11 mouse cellular contexts compared by ENCODE assay signal in the genomic region with DNA sequence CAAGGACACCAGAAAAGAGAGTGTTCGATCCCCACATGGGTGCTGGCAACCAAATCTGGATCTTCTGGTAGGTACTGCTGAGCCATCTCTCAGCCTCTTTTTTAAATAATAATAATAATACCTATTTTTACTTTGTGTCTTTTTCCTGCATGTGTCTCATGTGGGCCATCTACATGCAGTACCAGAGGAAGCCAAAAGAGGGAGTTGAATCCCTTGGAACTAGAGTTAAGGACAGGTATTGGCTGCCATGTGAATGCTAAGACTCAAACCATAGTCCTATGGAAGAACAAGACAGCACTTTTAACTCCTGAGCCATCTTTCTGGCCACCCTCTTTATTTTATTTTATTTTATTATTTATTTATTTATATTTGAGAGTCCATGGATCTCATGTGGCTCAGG. TPM values are rescaled to one million over a fixed set of nuclear protein-coding genes. Genes with fewer than 3 reads are reported as not detected.
DNase-seq lines count a peak whose midpoint lies in the region; ATAC-seq lines count a peak whose summit lies in the region.
"Had no signal": no experiment of that assay in that cellular context is flagged by ENCODE, and none has a peak within 500 bp of the region (broad histone marks: within the 10 kb centered on the region; RNA-seq: fewer than 3 reads in every experiment).

No protein-coding gene starts in this region.

- ATAC-seq in hindbrain, embryonic 15.5 days (ENCODE audit: low FRiP score, low read depth) = no peak
- no peak for ATAC-seq in hindbrain, embryonic 14.5 days (ENCODE audit: low FRiP score)
- ATAC-seq in embryonic facial prominence, embryonic 14.5 days (ENCODE audit: low read depth) = no peak
- ATAC-seq in activated CD4-positive, CD25-positive, alpha-beta regulatory T cell, adult 4 months = no peak

- H3K27me3 ChIP-seq in hindbrain, embryonic 15.5 days = no peaks in the 10 kb centered on the region
- no peaks in the 10 kb centered on the region for H3K27me3 ChIP-seq in hindbrain, embryonic 14.5 days (ENCODE audit: control insufficient read depth, insufficient read depth, low read length)
- H3K27me3 ChIP-seq in embryonic facial prominence, embryonic 14.5 days (replicated peaks; ENCODE audit: control insufficient read depth, insufficient read depth, low read length) = no peaks in the 10 kb centered on the region

- DNase-seq in hindbrain, embryonic 14.5 days (ENCODE audit: low spot score) = no peak
- peak; percentile 56 for DNase-seq in thymus, postnatal 0 days (ENCODE audit: low spot score)
- no peak for DNase-seq in thymus, adult 18-20 months
- peak; percentile 5 for DNase-seq in embryonic facial prominence, embryonic 14.5 days (ENCODE audit: low spot score)
- DNase-seq in heart, adult 9 months (ENCODE audit: low spot score in 2 of 2) = no peak
- DNase-seq in adrenal gland, adult 18-20 months (ENCODE audit: low spot score in 2 of 2) = no peak
- DNase-seq: gastrocnemius, postnatal 10 days had no signal

- no peak overlapping the region for H3K4me3 ChIP-seq in hindbrain, embryonic 15.5 days
- H3K4me3 ChIP-seq in hindbrain, embryonic 14.5 days (replicated peaks; ENCODE audit: low read length) = no peak overlapping the region
- no peak overlapping the region for H3K4me3 ChIP-seq in embryonic facial prominence, embryonic 14.5 days (ENCODE audit: low read depth, low read length)

- H3K9ac ChIP-seq in hindbrain, embryonic 15.5 days = no peak overlapping the region
- H3K9ac ChIP-seq in hindbrain, embryonic 14.5 days = no peak overlapping the region
- no peak overlapping the region for H3K9ac ChIP-seq in embryonic facial prominence, embryonic 14.5 days (ENCODE audit: low read depth, low read length)

- H3K27ac ChIP-seq in hindbrain, embryonic 15.5 days (replicated peaks) = no peak overlapping the region
- H3K27ac ChIP-seq in hindbrain, embryonic 14.5 days = no peak overlapping the region
- H3K27ac ChIP-seq in embryonic facial prominence, embryonic 14.5 days (replicated peaks; ENCODE audit: low read depth, low read length) = no peak overlapping the region

- peak overlapping the region; percentile 35; the same call in 1 of the 2 replicates for H3K4me2 ChIP-seq in hindbrain, embryonic 15.5 days
- no peak overlapping the region for H3K4me2 ChIP-seq in hindbrain, embryonic 14.5 days (replicated peaks)
- H3K4me2 ChIP-seq in embryonic facial prominence, embryonic 14.5 days (ENCODE audit: low read depth, low read length) = no peak overlapping the region

- H3K9me3 ChIP-seq in hindbrain, embryonic 15.5 days = no peaks in the 10 kb centered on the region
- no peaks in the 10 kb centered on the region for H3K9me3 ChIP-seq in hindbrain, embryonic 14.5 days (ENCODE audit: control insufficient read depth, low read length)
- no peaks in the 10 kb centered on the region for H3K9me3 ChIP-seq in embryonic facial prominence, embryonic 14.5 days (ENCODE audit: control insufficient read depth, low read length)

- peaks cover 32% of the 10 kb centered on the region for H3K36me3 ChIP-seq in hindbrain, embryonic 15.5 days
- H3K36me3 ChIP-seq in hindbrain, embryonic 14.5 days (replicated peaks; ENCODE audit: control insufficient read depth, insufficient read depth) = peaks cover 36% of the 10 kb centered on the region
- peaks cover 33% of the 10 kb centered on the region for H3K36me3 ChIP-seq in embryonic facial prominence, embryonic 14.5 days (ENCODE audit: control insufficient read depth, insufficient read depth, low read length)

- 93% methylated on average over 1 of the region's 1 CpGs for WGBS in hindbrain, embryonic 15.5 days
- WGBS in hindbrain, embryonic 14.5 days = 97% methylated on average over 1 of the region's 1 CpGs
- 95% methylated on average over 1 of the region's 1 CpGs for WGBS in embryonic facial prominence, embryonic 14.5 days

- peaks cover 28% of the 10 kb centered on the region for H3K4me1 ChIP-seq in hindbrain, embryonic 15.5 days (replicated peaks)
- H3K4me1 ChIP-seq in hindbrain, embryonic 14.5 days (replicated peaks; ENCODE audit: control insufficient read depth, insufficient read depth, low read length) = peaks cover 23% of the 10 kb centered on the region
- H3K4me1 ChIP-seq in embryonic facial prominence, embryonic 14.5 days (ENCODE audit: control insufficient read depth, insufficient read depth, low read length) = peaks cover 4% of the 10 kb centered on the region; the same call in 1 of the 2 replicates

RNA-seq across cellular contexts. Expression of gene Idi1, which starts 3.3 kb away (rescaled TPM):
- polyA plus RNA-seq in hindbrain, embryonic 15.5 days (2015; fragmentation: Nextera tagmentation; extraction: Ambion mirVana) = 104 and 106 TPM in 2 replicates
- polyA plus RNA-seq in hindbrain, embryonic 14.5 days (2014; fragmentation: Nextera tagmentation; extraction: Ambion mirVana) = 95.4 and 122 TPM in 2 replicates
- polyA plus RNA-seq in thymus, postnatal 0 days (2015; fragmentation: Nextera tagmentation; extraction: Ambion mirVana) = 68.6 and 84.7 TPM in 2 replicates
- polyA plus RNA-seq in embryonic facial prominence, embryonic 14.5 days (2014; fragmentation: Nextera tagmentation; extraction: Ambion mirVana) = 53.8 and 59.8 TPM in 2 replicates
- 10 to 100 TPM; 37.8 to 53.1 TPM for polyA plus RNA-seq in activated CD4-positive, CD25-positive, alpha-beta regulatory T cell, adult 4 months (2017; shearing (Covaris generic))
- 100 to 1,000 TPM in 1 of 2 experiments, 10 to 100 TPM in 1; 78.7 to 103 TPM for total RNA-seq in adrenal gland, adult 18-20 months (2021)

RNA-seq across cellular contexts. Expression of gene Wdr37, which starts 16.9 kb away (rescaled TPM):
- 52.1 and 54.1 TPM in 2 replicates for polyA plus RNA-seq in hindbrain, embryonic 15.5 days (2015; fragmentation: Nextera tagmentation; extraction: Ambion mirVana)
- polyA plus RNA-seq in hindbrain, embryonic 14.5 days (2014; fragmentation: Nextera tagmentation; extraction: Ambion mirVana) = 66.8 and 69.7 TPM in 2 replicates
- polyA plus RNA-seq in thymus, postnatal 0 days (2015; fragmentation: Nextera tagmentation; extraction: Ambion mirVana) = 26.4 and 28.3 TPM in 2 replicates
- 21.9 and 23.5 TPM in 2 replicates for polyA plus RNA-seq in embryonic facial prominence, embryonic 14.5 days (2014; fragmentation: Nextera tagmentation; extraction: Ambion mirVana)
- 10 to 100 TPM; 41.7 to 47.6 TPM for polyA plus RNA-seq in activated CD4-positive, CD25-positive, alpha-beta regulatory T cell, adult 4 months (2017; shearing (Covaris generic))
- total RNA-seq in adrenal gland, adult 18-20 months (2021) = 10 to 100 TPM; 31.3 to 41.3 TPM

RNA-seq across cellular contexts. Expression of gene Gm9745, which starts 59.4 kb away (rescaled TPM):
- not detected in 2 replicates for polyA plus RNA-seq in hindbrain, embryonic 15.5 days (2015; fragmentation: Nextera tagmentation; extraction: Ambion mirVana)
- polyA plus RNA-seq in hindbrain, embryonic 14.5 days (2014; fragmentation: Nextera tagmentation; extraction: Ambion mirVana) = not detected in 2 replicates
- 0.46 TPM in 1 of 2 replicates, not detected in the other for polyA plus RNA-seq in thymus, postnatal 0 days (2015; fragmentation: Nextera tagmentation; extraction: Ambion mirVana)
- 0.51 and 1.3 TPM in 2 replicates for polyA plus RNA-seq in embryonic facial prominence, embryonic 14.5 days (2014; fragmentation: Nextera tagmentation; extraction: Ambion mirVana)
- not detected for polyA plus RNA-seq in activated CD4-positive, CD25-positive, alpha-beta regulatory T cell, adult 4 months (2017; shearing (Covaris generic))
- total RNA-seq in adrenal gland, adult 18-20 months (2021) = not detected
- total RNA-seq: gastrocnemius, postnatal 10 days; left cerebral cortex, postnatal 14 days; neutrophil, adult 5-6 weeks had no signal

Comparison
In these comparisons a context has a peak if more than half of its experiments do, and no peak if none do; other contexts are left out.
1. DNase-seq: peak in thymus, postnatal 0 days (single experiment) and embryonic facial prominence, embryonic 14.5 days (single experiment); none in hindbrain, embryonic 14.5 days (single experiment), thymus, adult 18-20 months (0 of 2), heart, adult 9 months (0 of 2) and adrenal gland, adult 18-20 months (0 of 2).